Mouse (Mus musculus): Measurements from ENCODE around the gene Gm11127.

DNA sequence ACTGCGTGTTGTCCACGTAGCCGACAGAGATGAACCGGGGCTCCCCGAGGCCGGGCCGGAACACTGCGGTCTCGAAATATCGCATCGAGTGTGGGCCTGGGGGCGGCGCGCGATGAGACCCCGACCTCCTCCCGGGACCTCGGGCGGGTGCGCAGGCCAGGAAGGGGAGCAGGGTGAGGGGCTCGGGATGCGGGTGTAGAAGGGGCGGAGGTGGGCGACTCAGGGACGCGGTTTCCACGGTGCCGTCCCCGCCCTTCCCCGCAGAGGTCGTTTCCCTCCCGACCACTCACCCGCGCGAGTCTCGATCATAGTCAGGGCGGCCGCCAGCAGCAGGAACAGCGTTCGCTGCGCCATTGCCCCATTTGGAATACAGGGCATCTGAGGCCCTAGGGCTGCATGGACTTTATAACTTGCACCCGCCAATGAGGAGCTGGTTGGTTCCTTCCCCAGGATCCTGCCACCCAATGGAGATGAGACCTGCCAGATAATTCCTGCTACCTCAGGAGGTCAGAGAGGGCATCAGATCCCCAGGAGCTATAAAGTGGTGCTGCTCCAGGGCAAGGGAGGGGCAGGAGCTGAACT is 25.8 kb upstream of the Gm11127 start:
- TF ChIP-seq POLR2A (IDR thresholded peaks at IDR 0.05; ENCODE audit: low read depth, low read length): no peak
- no peak for TF ChIP-seq CTCF (IDR thresholded peaks at IDR 0.05; ENCODE audit: borderline replicate concordance, insufficient read depth, low read length)
